Mouse (Mus musculus) forebrain, embryonic 16.5 days (tissue): ENCODE measurements around the gene Ercc6l. TPM values are rescaled to one million over a fixed set of nuclear protein-coding genes. Genes with fewer than 3 reads are reported as not detected.
"Not testable (repeated sequence)": the region's sequence is repeated elsewhere in the genome, so short reads cannot be mapped to it uniquely, and the experiment has no call there.

ENCODE experiments used
- ATAC-seq: fragments of 200-750 bp; cut with Nextera tagmentation; 2 replicates; pipeline ENCODE4 v1.8.0; 2017; ENCODE audit warnings: mild to moderate bottlenecking, moderate library complexity
- H3K27ac ChIP-seq: fragments of 300-500 bp; sonication (generic); 2 replicates; pipeline ENCODE4 v1.5.1; 2014; ENCODE audit warnings: low read length, control low read depth
- H3K27me3 ChIP-seq: fragments of 300-500 bp; sonication (generic); replicated peaks from 2 replicates; pipeline ENCODE4 v1.6.1; 2014; ENCODE audit warnings: low read length; ENCODE audit not compliant: control insufficient read depth, insufficient read depth
- H3K36me3 ChIP-seq: fragments of 300-500 bp; sonication (generic); 2 replicates; pipeline ENCODE4 v1.6.1; 2014; ENCODE audit not compliant: control insufficient read depth, insufficient read depth
- H3K4me1 ChIP-seq: fragments of 300-500 bp; sonication (generic); replicated peaks from 2 replicates; pipeline ENCODE4 v1.6.1; 2014; ENCODE audit warnings: low read length; ENCODE audit not compliant: control insufficient read depth, insufficient read depth
- H3K4me2 ChIP-seq: fragments of 300-500 bp; sonication (generic); 2 replicates; pipeline ENCODE4 v1.6.1; 2014; ENCODE audit warnings: mild to moderate bottlenecking, low read length, control low read depth
- H3K4me3 ChIP-seq: fragments of 300-500 bp; sonication (generic); replicated peaks from 2 replicates; pipeline ENCODE4 v1.5.1; 2014; ENCODE audit warnings: mild to moderate bottlenecking, low read length, control low read depth
- H3K9ac ChIP-seq: fragments of 300-500 bp; sonication (generic); replicated peaks from 2 replicates; pipeline ENCODE4 v1.6.1; 2014; ENCODE audit warnings: low read depth, low read length, control low read depth
- H3K9me3 ChIP-seq: fragments of 300-500 bp; sonication (generic); 2 replicates; pipeline ENCODE4 v1.6.1; 2016; ENCODE audit warnings: low read length; ENCODE audit not compliant: control insufficient read depth
- WGBS: fragments of 180-500 bp; shearing (Covaris S2); extraction: QIAGEN DNeasy Blood & Tissue Kit; methylation state at CpG from one replicate; pipeline ENCODE4 v1.1.7; 2014; 5-methylcytosine and 5-hydroxymethylcytosine counted together
- polyA plus RNA-seq: library from polyadenylated mRNA; unstranded; fragments of >200 nt; fragmentation: Nextera tagmentation; extraction: Ambion mirVana; gene quantifications from 2 replicates; pipeline ENCODE4 v1.2.1, GENCODE M21; 2015

Gene Ercc6l
- polyA plus RNA-seq, 1 experiment from 2014 or later = 3.8 TPM

DNA sequence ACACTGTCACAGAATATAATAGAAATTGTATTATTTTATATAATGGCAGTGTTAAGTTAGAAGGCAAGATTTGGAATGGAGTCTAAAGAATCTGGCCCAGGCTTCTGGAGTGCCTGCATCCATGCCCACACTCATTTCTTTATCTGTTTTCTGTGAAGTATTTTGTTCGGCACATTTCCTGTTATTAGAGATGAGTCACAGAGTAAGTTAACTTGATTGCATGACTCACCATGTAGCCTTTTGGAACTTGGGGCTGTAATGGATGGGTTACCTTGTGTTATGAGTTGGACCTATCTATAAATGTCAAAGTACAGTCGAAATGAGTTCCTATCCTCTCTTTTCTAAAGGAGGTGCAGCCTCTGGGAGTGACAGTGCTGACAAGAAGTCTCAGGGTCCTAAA lies 35.6 kb downstream of the Ercc6l start:
- H3K9ac ChIP-seq = no peak overlapping the region
- H3K4me2 ChIP-seq = no peak overlapping the region
- ATAC-seq = no peak
- H3K4me1 ChIP-seq = peaks cover 4% of the 10 kb centered on the region
- H3K4me3 ChIP-seq = no peak overlapping the region
- H3K36me3 ChIP-seq = no peaks in the 10 kb centered on the region
- H3K27ac ChIP-seq = no peak overlapping the region
- H3K27me3 ChIP-seq = no peaks in the 10 kb centered on the region
- 88% methylated on average over 2 of the region's 2 CpGs for WGBS
- no peaks in the 10 kb centered on the region for H3K9me3 ChIP-seq

DNA sequence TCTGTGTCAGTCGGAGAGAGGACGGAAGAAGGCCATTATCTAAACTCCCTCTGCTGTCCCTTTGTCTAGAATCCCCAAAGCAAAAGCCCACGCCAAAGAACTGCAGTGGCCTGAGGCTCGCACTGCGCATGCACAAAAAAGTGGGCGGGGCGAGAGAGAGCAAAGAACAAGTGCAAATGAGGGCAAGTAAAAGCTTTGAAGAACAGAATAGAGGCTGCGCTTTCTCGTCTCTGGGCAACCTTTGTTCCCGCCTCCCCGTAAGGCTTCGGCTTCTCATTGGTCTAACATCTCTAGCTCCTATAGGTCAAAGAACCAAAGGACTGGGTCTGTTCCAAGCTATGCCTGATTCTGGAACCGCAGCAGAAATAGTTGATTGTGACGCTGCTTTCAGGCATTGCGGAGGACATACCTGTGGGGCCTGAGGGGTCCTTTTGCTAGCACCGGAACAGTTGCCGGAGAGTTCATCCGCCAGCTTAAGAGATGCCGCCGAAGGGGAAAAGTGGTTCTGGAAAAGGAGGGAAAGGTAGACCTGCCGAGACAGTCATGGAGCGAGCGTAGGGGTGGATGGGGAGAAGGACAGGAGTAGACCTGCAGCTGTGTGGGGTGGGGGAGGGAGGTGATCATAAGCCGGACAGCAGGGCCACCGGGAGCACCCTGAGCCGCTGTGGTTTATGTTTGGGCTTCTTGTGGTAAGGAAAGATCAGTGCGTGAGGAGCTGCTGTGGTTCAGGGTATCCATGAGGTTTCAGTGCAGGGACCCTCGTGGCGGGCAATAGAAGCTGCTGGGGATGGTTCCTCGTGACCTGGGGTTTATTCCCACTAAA lies 37.6 kb downstream of the Ercc6l start, which contains the start of gene Pin4:
TSS of gene Pin4 (plus strand) at position 406 of the 823 bp plus-strand sequence.
- ATAC-seq = peak; percentile 99
- peaks cover 4% of the 10 kb centered on the region for H3K4me1 ChIP-seq
- peak within 1 kb of the TSS; percentile 64 for H3K9ac ChIP-seq
- WGBS = 13% methylated on average over 30 of the region's 30 CpGs
- peak within 1 kb of the TSS; percentile 72; the same call in 1 of the 2 replicates for H3K27ac ChIP-seq
- peak within 1 kb of the TSS; percentile 62 for H3K4me3 ChIP-seq
- H3K9me3 ChIP-seq = no peaks in the 10 kb centered on the region
- H3K4me2 ChIP-seq = peak within 1 kb of the TSS; percentile 68
- H3K27me3 ChIP-seq = no peaks in the 10 kb centered on the region
- H3K36me3 ChIP-seq = no peaks in the 10 kb centered on the region

DNA sequence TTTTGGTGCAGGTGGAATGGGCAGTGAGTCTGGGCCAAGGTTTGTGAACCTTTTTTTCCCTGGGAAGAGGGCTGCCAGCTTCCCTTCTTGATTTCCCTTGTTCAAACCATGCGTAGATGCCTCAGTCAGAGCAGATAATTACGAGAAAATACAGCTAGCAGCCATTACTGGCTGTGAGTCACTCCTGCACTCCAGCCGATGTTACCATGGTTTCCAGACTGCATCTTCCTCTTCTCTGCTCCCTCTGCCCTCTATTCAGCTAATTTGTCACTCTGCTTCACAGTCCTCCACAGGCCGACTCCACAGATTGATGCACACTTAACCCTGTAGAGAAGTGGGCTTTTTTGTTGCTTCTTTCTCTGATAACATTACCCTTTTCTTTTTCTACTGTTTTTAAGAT lies 41.2 kb downstream of the Ercc6l start:
- Histone ChIP-seq H3K36me3 (no peaks in the 10 kb centered on the region), H3K4me1 (peaks cover 4% of the 10 kb centered on the region), H3K4me3 (no peak overlapping the region), H3K9ac (no peak overlapping the region), H3K9me3 (no peaks in the 10 kb centered on the region), H3K4me2 (no peak overlapping the region), H3K27me3 (no peaks in the 10 kb centered on the region; the same call in 1 of the 2 replicates), H3K27ac (peak overlapping the region; percentile 56)
- no peak for ATAC-seq
- WGBS = 31% methylated on average over 4 of the region's 4 CpGs

DNA sequence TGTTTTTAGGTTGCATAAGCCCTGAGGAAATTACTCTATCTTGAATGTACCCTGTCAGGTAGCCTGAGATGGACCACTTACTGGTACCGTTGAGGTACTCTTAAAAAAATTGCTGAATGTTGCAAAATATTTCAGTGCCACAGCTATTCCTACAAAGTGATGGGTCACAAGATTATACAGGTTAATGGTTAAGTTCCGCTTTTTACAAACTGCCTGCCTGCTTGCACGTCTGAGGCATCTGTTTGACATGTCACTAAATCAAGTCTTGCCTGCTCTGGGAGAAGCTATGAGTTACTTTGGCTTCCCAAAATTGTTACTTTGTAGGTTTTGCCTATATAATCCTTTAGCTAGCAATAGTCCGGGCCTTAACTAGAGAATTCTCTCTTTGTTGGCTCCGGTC lies 47.5 kb downstream of the Ercc6l start:
- WGBS = 89% methylated on average over 5 of the region's 5 CpGs
- H3K9ac ChIP-seq, H3K9me3 ChIP-seq, H3K27ac ChIP-seq, H3K27me3 ChIP-seq, H3K4me1 ChIP-seq, H3K36me3 ChIP-seq, H3K4me3 ChIP-seq, H3K4me2 ChIP-seq, ATAC-seq: not testable (repeated sequence)

DNA sequence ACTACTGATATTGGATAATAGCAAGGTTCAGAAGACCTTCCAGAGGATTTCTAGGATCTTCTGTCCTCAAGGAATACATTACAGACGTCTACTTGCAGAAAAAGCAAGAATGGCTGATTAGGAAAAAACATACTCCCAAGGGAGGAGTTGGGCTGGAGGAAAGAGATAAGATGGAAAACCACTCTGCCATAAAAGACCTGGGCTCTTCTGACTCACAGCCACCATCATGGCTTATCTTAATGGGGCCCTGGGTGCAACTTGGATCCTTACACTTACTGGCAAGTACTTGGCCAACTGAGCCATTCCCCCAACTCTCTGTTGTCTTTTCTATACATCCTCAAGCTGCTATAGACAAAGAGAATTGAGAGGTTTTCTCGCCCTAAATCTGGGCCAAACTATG lies 53.1 kb downstream of the Ercc6l start:
- not testable (repeated sequence) for ATAC-seq, H3K36me3 ChIP-seq, H3K27me3 ChIP-seq, H3K4me3 ChIP-seq, H3K4me2 ChIP-seq, H3K9me3 ChIP-seq, H3K27ac ChIP-seq, H3K9ac ChIP-seq, H3K4me1 ChIP-seq
- WGBS = 67% methylated on average over 2 of the region's 2 CpGs

DNA sequence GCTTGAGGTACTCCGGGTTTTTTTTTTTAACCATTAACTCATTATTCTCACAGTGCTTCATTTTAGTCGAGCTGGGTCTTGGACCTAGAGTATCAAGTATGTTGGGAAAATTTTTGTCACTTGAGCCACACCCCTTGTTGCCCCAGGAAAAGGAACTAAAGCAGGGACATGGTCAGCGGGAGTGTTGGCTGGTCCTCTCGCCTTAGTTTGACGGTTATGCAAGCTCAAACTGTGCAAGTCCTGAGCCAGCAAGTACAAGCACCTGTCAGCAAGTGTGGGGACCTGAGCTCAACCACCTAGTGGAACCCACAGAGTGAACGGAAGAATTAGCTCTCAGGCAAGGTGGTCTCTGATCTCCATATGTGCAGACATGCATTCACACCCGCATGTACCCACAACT lies 55.0 kb downstream of the Ercc6l start:
- no peak overlapping the region for H3K4me2 ChIP-seq
- H3K9me3 ChIP-seq = no peaks in the 10 kb centered on the region
- ATAC-seq = no peak
- H3K4me3 ChIP-seq = no peak overlapping the region
- no peaks in the 10 kb centered on the region for H3K4me1 ChIP-seq
- no peaks in the 10 kb centered on the region for H3K27me3 ChIP-seq
- no peaks in the 10 kb centered on the region for H3K36me3 ChIP-seq
- H3K27ac ChIP-seq = no peak overlapping the region
- 58% methylated on average over 7 of the region's 7 CpGs for WGBS
- H3K9ac ChIP-seq = no peak overlapping the region

DNA sequence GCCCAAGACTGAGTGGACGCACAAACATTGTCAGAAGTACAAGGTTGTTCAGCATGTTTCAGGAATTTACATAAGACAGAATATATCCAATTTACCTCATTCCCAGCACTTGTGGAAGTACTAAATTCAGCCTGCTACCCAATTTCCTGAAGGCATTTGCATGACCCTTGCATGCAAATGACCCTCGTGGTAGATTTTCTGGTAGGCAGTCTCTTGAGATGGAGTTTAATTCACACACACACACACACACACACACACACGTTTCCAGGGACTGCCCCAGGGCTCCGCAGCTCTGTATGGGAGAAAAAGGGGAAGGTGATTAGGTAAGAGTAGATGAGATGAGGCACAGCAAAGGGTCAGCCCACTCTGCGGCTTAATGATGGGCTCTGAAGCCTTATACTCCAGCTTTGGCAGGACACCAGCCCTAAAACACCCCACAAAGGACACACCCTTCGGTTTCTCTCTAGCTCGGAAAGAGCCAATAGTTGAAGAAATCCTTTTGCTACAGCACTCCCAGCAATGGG lies 62.4 kb downstream of the Ercc6l start:
- Histone ChIP-seq H3K4me3 (no peak overlapping the region), H3K4me2 (no peak overlapping the region), H3K4me1 (no peaks in the 10 kb centered on the region), H3K9ac (no peak overlapping the region), H3K27me3 (no peaks in the 10 kb centered on the region), H3K9me3 (no peaks in the 10 kb centered on the region), H3K36me3 (no peaks in the 10 kb centered on the region), H3K27ac (no peak overlapping the region)
- WGBS = 76% methylated on average over 7 of the region's 7 CpGs
- no peak for ATAC-seq

Other genes starting within 250 kb of the Ercc6l start
- 4.5 and 10.4 TPM in 2 replicates for gene Rtl5, start 85.8 kb downstream of the Ercc6l start, polyA plus RNA-seq
- gene Pin4, start 37.6 kb downstream of the Ercc6l start, polyA plus RNA-seq = 45.1 and 56.2 TPM in 2 replicates
- gene Rps4x, start 32.3 kb upstream of the Ercc6l start, polyA plus RNA-seq = 436 and 450 TPM in 2 replicates
- gene Cited1, start 95.1 kb upstream of the Ercc6l start, polyA plus RNA-seq = 5.9 and 7.4 TPM in 2 replicates